Mouse (Mus musculus) CD4-positive, CD25-positive, alpha-beta regulatory T cell, adult 2 months (primary cell): ENCODE data around the gene Dnal1.

Experiments used
- DNase-seq: peaks from one replicate; pipeline ENCODE4 v3.0.0-alpha.2; 2012; ENCODE audit warnings: low read depth, low spot score

Dnal1 gene

GRCm38 (mm10) chr12:84161616-84162433 lies 47.7 kb downstream of the Dnal1 start:
- peak; percentile 72 for DNase-seq

GRCm38 (mm10) chr12:84163133-84163532 lies 49.0 kb downstream of the Dnal1 start:
- peak; percentile 78 for DNase-seq

GRCm38 (mm10) chr12:84163586-84164110 lies 49.5 kb downstream of the Dnal1 start:
- DNase-seq, result no peak

GRCm38 (mm10) chr12:84165631-84166373 lies 51.6 kb downstream of the Dnal1 start:
- DNase-seq, result no peak

- DNase-seq, result peak; percentile 51
Measured at GRCm38 (mm10) chr12:84170610-84171009, 56.4 kb downstream of the Dnal1 start.

GRCm38 (mm10) chr12:84172216-84172615 lies 58.0 kb downstream of the Dnal1 start:
- no peak for DNase-seq

GRCm38 (mm10) chr12:84172862-84173261 lies 58.7 kb downstream of the Dnal1 start:
- DNase-seq, result no peak

GRCm38 (mm10) chr12:84173309-84173915 lies 59.2 kb downstream of the Dnal1 start:
- no peak for DNase-seq

- DNase-seq, result no peak
Measured at GRCm38 (mm10) chr12:84174190-84174811, 60.1 kb downstream of the Dnal1 start.

GRCm38 (mm10) chr12:84174871-84175270 lies 60.7 kb downstream of the Dnal1 start:
- DNase-seq, result peak; percentile 37

GRCm38 (mm10) chr12:84175659-84176061 lies 61.5 kb downstream of the Dnal1 start:
- DNase-seq, result peak; percentile 90

GRCm38 (mm10) chr12:84176126-84176769 lies 62.1 kb downstream of the Dnal1 start:
- DNase-seq, result peak; percentile 66

GRCm38 (mm10) chr12:84176886-84177765 lies 63.0 kb downstream of the Dnal1 start:
- peak; percentile 54 for DNase-seq

GRCm38 (mm10) chr12:84178052-84178451 lies 63.9 kb downstream of the Dnal1 start:
- DNase-seq, result no peak

GRCm38 (mm10) chr12:84178652-84179445 lies 64.7 kb downstream of the Dnal1 start:
- no peak for DNase-seq

GRCm38 (mm10) chr12:84180090-84180489 lies 65.9 kb downstream of the Dnal1 start:
- no peak for DNase-seq

- DNase-seq, result no peak
Measured at GRCm38 (mm10) chr12:84180701-84181435, 66.7 kb downstream of the Dnal1 start.

GRCm38 (mm10) chr12:84181999-84182398 lies 67.8 kb downstream of the Dnal1 start:
- DNase-seq, result no peak

GRCm38 (mm10) chr12:84184979-84185378 lies 70.8 kb downstream of the Dnal1 start:
- DNase-seq, result no peak
